Mouse (Mus musculus): ENCODE measurements around the gene Ksr2. TPM values are rescaled to one million over a fixed set of nuclear protein-coding genes. Genes with fewer than 3 reads are reported as not detected.
"Not testable (repeated sequence)": the region's sequence is repeated elsewhere in the genome, so short reads cannot be mapped to it uniquely, and the experiment has no call there.

Gene Ksr2
- polyA plus RNA-seq, 1 experiment from 2014 or later: 2.6 TPM

DNA sequence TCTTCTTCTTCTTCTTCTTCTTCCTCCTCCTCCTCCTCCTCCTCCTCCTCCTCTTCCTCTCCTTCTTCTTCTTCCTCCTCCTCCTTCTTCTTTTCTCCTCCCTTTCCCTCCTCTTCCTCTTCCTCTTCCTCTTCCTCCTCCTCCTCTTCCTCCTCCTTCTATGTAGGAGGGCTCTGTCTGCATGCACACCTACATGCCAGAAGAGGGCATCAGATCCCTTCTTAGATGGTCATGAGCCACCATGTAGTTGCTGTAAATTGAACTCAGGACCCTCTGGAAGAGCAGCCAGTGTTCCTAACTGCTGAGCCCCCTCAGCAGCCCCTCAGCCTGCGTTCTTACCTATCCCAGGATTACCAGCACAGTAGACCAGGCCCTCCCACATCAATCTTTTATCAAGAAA, 170.6 kb downstream of the Ksr2 start:
- H3K4me2 ChIP-seq (replicated peaks): no peak overlapping the region
- H3K4me3 ChIP-seq: no peak overlapping the region
- no peaks in the 10 kb centered on the region for H3K9me3 ChIP-seq
- no peak overlapping the region for H3K27ac ChIP-seq (replicated peaks)
- no peak for ATAC-seq (ENCODE audit: low FRiP score, low read depth)
- H3K27me3 ChIP-seq: no peaks in the 10 kb centered on the region
- no peaks in the 10 kb centered on the region for H3K36me3 ChIP-seq
- H3K9ac ChIP-seq (replicated peaks): no peak overlapping the region
- WGBS: 63% methylated on average over 1 of the region's 1 CpGs
- no peaks in the 10 kb centered on the region for H3K4me1 ChIP-seq

DNA sequence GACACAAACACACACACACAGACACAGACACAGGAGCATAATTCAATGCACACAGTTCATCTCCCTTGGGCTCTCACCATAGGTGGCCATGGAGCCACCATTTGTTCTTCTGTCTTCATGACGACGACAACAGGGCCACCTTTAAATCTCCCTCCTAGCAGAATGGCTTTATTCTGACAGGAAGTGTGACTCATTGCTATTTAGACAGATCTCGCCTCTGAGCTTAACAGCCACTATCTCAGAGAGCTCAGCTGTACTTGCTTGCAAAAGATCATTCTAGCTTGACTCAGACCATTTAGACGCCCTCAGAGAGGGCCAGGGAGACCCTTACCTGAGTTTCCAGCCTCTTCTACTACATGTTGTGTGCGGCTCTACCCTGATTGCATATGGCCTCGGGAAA, 175.5 kb downstream of the Ksr2 start:
- Histone ChIP-seq H3K4me1 (peaks cover 4% of the 10 kb centered on the region; the same call in 1 of the 2 replicates), H3K27ac (replicated peaks) (no peak overlapping the region), H3K27me3 (no peaks in the 10 kb centered on the region), H3K4me3 (no peak overlapping the region), H3K36me3 (no peaks in the 10 kb centered on the region), H3K9ac (replicated peaks) (no peak overlapping the region), H3K4me2 (replicated peaks) (no peak overlapping the region), H3K9me3 (no peaks in the 10 kb centered on the region)
- ATAC-seq (ENCODE audit: low FRiP score, low read depth): no peak
- WGBS: 71% methylated on average over 6 of the region's 6 CpGs

DNA sequence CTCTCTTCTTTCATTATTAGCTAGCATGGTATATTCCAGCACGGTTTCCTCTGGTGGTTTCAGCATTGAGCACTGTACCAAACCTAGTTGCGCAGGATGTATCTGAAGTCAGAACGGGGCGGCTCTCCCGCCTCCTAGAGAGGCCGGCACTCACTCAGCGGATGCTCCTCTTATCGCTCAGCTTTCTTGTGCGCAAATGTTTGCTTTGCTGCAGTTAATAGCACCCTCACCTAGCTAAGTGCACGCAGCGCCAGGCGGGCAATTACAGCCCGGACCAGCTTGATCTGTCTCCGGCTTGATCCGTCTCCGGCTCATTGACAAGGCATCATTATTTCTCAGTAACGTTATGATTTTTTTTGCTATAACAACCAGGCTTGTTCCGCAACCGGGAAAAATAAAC, 179.5 kb downstream of the Ksr2 start:
- no peak overlapping the region for H3K4me2 ChIP-seq (replicated peaks)
- peaks cover 4% of the 10 kb centered on the region; the same call in 1 of the 2 replicates for H3K4me1 ChIP-seq
- H3K27me3 ChIP-seq: no peaks in the 10 kb centered on the region
- no peak overlapping the region for H3K4me3 ChIP-seq
- no peaks in the 10 kb centered on the region for H3K9me3 ChIP-seq
- no peak for ATAC-seq (ENCODE audit: low FRiP score, low read depth)
- H3K36me3 ChIP-seq: no peaks in the 10 kb centered on the region
- H3K27ac ChIP-seq (replicated peaks): no peak overlapping the region
- 62% methylated on average over 19 of the region's 19 CpGs for WGBS
- H3K9ac ChIP-seq (replicated peaks): no peak overlapping the region

DNA sequence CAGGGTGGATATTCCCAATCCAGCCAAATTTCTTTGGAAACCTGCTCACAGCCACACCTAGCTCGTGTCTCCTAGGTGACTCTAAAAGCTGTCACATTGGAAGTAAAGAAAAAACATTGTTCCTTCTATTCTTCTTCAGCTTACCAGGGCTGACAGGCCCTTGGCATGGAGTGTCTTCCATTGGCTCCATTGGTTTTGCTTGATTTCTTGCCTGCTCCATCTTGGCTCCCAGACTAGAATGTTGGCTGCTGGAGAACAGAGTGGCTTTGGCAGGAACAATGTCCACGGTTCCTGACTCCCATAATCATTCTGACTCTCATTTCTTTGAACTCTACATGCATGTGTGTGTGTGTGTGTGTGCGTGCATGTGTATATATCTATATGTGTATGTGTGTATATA, 183.0 kb downstream of the Ksr2 start:
- H3K27me3 ChIP-seq: no peaks in the 10 kb centered on the region
- no peaks in the 10 kb centered on the region for H3K9me3 ChIP-seq
- no peak overlapping the region for H3K27ac ChIP-seq (replicated peaks)
- H3K4me3 ChIP-seq: no peak overlapping the region
- no peak overlapping the region for H3K9ac ChIP-seq (replicated peaks)
- H3K36me3 ChIP-seq: no peaks in the 10 kb centered on the region
- H3K4me1 ChIP-seq: peaks cover 4% of the 10 kb centered on the region; the same call in 1 of the 2 replicates
- no peak for ATAC-seq (ENCODE audit: low FRiP score, low read depth)
- no peak overlapping the region for H3K4me2 ChIP-seq (replicated peaks)
- 84% methylated on average over 3 of the region's 3 CpGs for WGBS

- no peak overlapping the region for H3K4me2 ChIP-seq (replicated peaks)
- H3K27me3 ChIP-seq: no peaks in the 10 kb centered on the region
- H3K27ac ChIP-seq (replicated peaks): no peak overlapping the region
- no peak overlapping the region for H3K4me3 ChIP-seq
- H3K4me1 ChIP-seq: no peaks in the 10 kb centered on the region
- H3K9ac ChIP-seq (replicated peaks): no peak overlapping the region
- no peaks in the 10 kb centered on the region for H3K9me3 ChIP-seq
- H3K36me3 ChIP-seq: no peaks in the 10 kb centered on the region
- WGBS: 61% methylated on average over 9 of the region's 9 CpGs
- no peak for ATAC-seq (ENCODE audit: low FRiP score, low read depth)
Measured at GRCm38 (mm10) chr5:117602026-117602425, 188.2 kb downstream of the Ksr2 start.

DNA sequence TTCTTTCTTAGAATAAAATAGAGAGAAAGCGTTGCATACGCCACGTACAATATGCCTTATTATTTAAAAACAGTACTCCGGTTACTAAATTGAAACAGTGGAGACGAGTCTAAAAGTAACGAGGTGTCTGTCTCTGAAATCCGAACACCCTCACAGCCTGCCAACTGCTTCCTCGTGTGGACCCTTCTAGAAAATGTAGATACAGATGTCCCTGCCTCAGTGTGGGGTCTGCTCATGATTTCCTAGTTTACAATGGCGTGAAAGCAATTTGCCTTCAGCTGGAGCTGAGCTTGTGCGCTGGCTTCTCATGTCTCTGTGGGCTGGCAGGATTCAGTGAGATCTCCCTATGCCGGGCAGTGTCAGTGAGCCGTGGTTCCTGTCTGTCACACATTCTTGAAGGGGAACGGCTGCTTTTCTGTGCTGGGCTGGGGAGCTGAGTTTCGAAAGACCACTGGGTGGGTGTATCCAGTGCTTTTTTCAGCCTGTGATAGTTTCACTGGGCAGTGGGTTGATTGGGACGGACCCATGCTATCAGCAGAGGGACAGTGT, 194.0 kb downstream of the Ksr2 start:
- Histone ChIP-seq H3K27ac (replicated peaks) (no peak overlapping the region), H3K4me3 (no peak overlapping the region), H3K36me3 (no peaks in the 10 kb centered on the region), H3K4me2 (replicated peaks) (no peak overlapping the region), H3K9me3 (no peaks in the 10 kb centered on the region), H3K27me3 (no peaks in the 10 kb centered on the region), H3K9ac (replicated peaks) (no peak overlapping the region), H3K4me1 (no peaks in the 10 kb centered on the region)
- no peak for ATAC-seq (ENCODE audit: low FRiP score, low read depth)
- 77% methylated on average over 15 of the region's 15 CpGs for WGBS

DNA sequence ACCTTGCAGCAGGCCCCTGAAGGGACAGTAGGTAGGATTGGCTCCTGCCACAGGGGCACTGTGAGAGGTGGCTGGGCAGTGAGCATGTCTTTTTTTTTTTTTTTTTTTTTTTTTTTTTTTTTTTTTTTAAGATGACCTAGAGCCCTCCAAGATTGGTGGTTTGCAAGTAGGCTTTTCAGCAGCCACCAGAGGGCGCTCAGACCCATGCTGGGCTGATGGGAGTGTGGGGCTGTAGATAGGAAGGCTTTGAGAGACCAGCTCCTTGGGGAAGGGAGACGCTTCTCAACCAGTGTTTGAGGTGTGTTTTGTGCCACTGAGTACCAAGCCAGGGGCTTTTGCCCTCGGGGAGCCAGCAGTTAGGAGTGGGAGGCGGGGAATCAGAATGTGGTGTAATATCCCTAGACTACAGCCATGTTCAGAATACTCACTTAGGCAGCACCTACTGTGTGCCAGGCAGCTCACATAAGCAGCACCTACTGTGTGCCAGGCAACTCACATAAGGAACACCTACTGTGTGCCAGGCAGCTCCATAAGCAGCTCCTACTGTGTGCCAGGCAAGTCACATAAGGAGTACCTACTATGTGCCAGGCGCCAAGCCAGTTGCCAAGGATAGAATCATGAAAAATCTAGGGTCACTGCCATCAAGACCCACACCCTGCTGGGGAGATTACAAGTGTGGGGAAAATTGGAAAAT, 200.7 kb downstream of the Ksr2 start:
- 35% methylated on average over 5 of the region's 5 CpGs for WGBS
- ATAC-seq (ENCODE audit: low FRiP score, low read depth): no peak
- Histone ChIP-seq H3K9me3 (no peaks in the 10 kb centered on the region), H3K36me3 (no peaks in the 10 kb centered on the region), H3K4me3 (no peak overlapping the region), H3K27ac (replicated peaks) (no peak overlapping the region), H3K27me3 (no peaks in the 10 kb centered on the region), H3K9ac (replicated peaks) (no peak overlapping the region), H3K4me1 (no peaks in the 10 kb centered on the region), H3K4me2 (replicated peaks) (no peak overlapping the region)

GRCm38 (mm10) chr5:117620292-117620691, 206.5 kb downstream of the Ksr2 start:
- H3K4me1 ChIP-seq: peaks cover 6% of the 10 kb centered on the region; the same call in 1 of the 2 replicates
- H3K9me3 ChIP-seq: no peaks in the 10 kb centered on the region
- H3K27me3 ChIP-seq: no peaks in the 10 kb centered on the region
- 87% methylated on average over 4 of the region's 4 CpGs for WGBS
- no peak overlapping the region for H3K4me3 ChIP-seq
- no peak overlapping the region for H3K9ac ChIP-seq (replicated peaks)
- H3K4me2 ChIP-seq (replicated peaks): no peak overlapping the region
- no peaks in the 10 kb centered on the region for H3K36me3 ChIP-seq
- no peak overlapping the region for H3K27ac ChIP-seq (replicated peaks)
- ATAC-seq (ENCODE audit: low FRiP score, low read depth): no peak

DNA sequence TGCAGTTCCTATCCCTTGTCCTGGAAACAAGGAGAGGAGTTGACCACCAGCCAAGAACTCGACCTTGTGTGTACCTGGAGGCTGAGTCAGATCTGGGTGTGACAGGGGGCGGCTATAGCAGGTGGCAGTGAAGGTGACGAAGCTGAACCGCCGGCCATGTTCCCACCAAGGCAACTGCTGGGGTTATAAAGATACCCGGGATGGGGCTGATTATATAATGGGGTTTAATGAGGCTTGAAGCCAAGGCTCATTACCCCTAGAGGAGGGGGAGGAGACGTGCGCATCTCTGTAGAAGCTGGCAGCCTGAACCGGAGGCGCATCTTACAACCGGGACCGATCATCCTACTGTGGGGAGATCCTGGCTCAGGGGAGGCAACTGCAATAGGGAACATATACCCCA, 208.4 kb downstream of the Ksr2 start:
- Histone ChIP-seq H3K4me1 (peaks cover 11% of the 10 kb centered on the region; the same call in 1 of the 2 replicates), H3K27me3 (no peaks in the 10 kb centered on the region), H3K9ac (replicated peaks) (no peak overlapping the region), H3K36me3 (no peaks in the 10 kb centered on the region), H3K4me3 (no peak overlapping the region), H3K4me2 (replicated peaks) (no peak overlapping the region), H3K27ac (replicated peaks) (no peak overlapping the region), H3K9me3 (no peaks in the 10 kb centered on the region)
- ATAC-seq (ENCODE audit: low FRiP score, low read depth): no peak
- 62% methylated on average over 12 of the region's 12 CpGs for WGBS

GRCm38 (mm10) chr5:117623206-117623605, 209.4 kb downstream of the Ksr2 start:
- WGBS: 95% methylated on average over 4 of the region's 4 CpGs

GRCm38 (mm10) chr5:117626907-117627306, 213.1 kb downstream of the Ksr2 start:
- no peaks in the 10 kb centered on the region for H3K9me3 ChIP-seq
- no peak overlapping the region for H3K4me2 ChIP-seq (replicated peaks)
- H3K4me3 ChIP-seq: no peak overlapping the region
- H3K36me3 ChIP-seq: no peaks in the 10 kb centered on the region
- peaks cover 11% of the 10 kb centered on the region; the same call in 1 of the 2 replicates for H3K4me1 ChIP-seq
- WGBS: 3% methylated on average over 4 of the region's 4 CpGs
- H3K27me3 ChIP-seq: no peaks in the 10 kb centered on the region
- no peak for ATAC-seq (ENCODE audit: low FRiP score, low read depth)
- H3K27ac ChIP-seq (replicated peaks): no peak overlapping the region
- H3K9ac ChIP-seq (replicated peaks): no peak overlapping the region

More at GRCm38 (mm10) chr5:117623206-117623605, 209.4 kb downstream of the Ksr2 start:
- H3K27me3 ChIP-seq; H3K36me3 ChIP-seq; H3K9me3 ChIP-seq; H3K27ac ChIP-seq (replicated peaks); H3K4me3 ChIP-seq; H3K4me2 ChIP-seq (replicated peaks); H3K9ac ChIP-seq (replicated peaks); ATAC-seq (ENCODE audit: low FRiP score, low read depth): not testable (repeated sequence)
- peaks cover 11% of the 10 kb centered on the region; the same call in 1 of the 2 replicates for H3K4me1 ChIP-seq

GRCm38 (mm10) chr5:117628351-117628750, 214.6 kb downstream of the Ksr2 start:
- WGBS: 55% methylated on average over 7 of the region's 7 CpGs
- H3K27ac ChIP-seq (replicated peaks): no peak overlapping the region

More at GRCm38 (mm10) chr5:117628351-117628750, 214.6 kb downstream of the Ksr2 start:
- ATAC-seq (ENCODE audit: low FRiP score, low read depth): no peak
- peaks cover 5% of the 10 kb centered on the region; the same call in 1 of the 2 replicates for H3K4me1 ChIP-seq
- no peaks in the 10 kb centered on the region for H3K27me3 ChIP-seq
- H3K9ac ChIP-seq (replicated peaks): no peak overlapping the region
- no peaks in the 10 kb centered on the region for H3K9me3 ChIP-seq
- no peaks in the 10 kb centered on the region for H3K36me3 ChIP-seq
- no peak overlapping the region for H3K4me3 ChIP-seq
- no peak overlapping the region for H3K4me2 ChIP-seq (replicated peaks)

Measured in midbrain, embryonic 12.5 days (tissue).